Mouse (Mus musculus) gastrocnemius, postnatal 10 days (tissue): ENCODE results near the gene Ube2t. TPM values are rescaled to one million over a fixed set of nuclear protein-coding genes. Genes with fewer than 3 reads are reported as not detected.

ENCODE experiments used
- DNase-seq: peaks from one replicate; pipeline ENCODE4 v3.0.0; 2021; ENCODE audit warnings: mixed read lengths
- long read RNA-seq, 2 experiments: library from polyadenylated mRNA; stranded (forward); transcript quantifications; one replicate each; pipeline ENCODE4 v2.0.0; 2021
- total RNA-seq, 2 experiments: library from RNA; stranded (reverse); gene quantifications; 2 replicates each; pipeline ENCODE4 v1.2.3; 2021

The Ube2t gene
- total RNA-seq = 1 to 10 TPM; 7.2 to 8.8 TPM
- long read RNA-seq, experiment 1, transcript Ube2t-201 (7 exons, 1,116 nt) = major isoform, 10 of 10 reads
- long read RNA-seq, experiment 1, partial matches to known transcripts = 0 of 10 reads
- long read RNA-seq, experiment 1, other reads (novel, unspliced or antisense) = 0 of 10 reads
- long read RNA-seq, experiment 2, partial matches to known transcripts = 0 of 4 reads
- long read RNA-seq, experiment 2, other reads (novel, unspliced or antisense) = 0 of 4 reads

- DNase-seq = peak; percentile 94
Observed at GRCm38 (mm10) chr1:134962053-134962803, at the start of gene Ube2t. Gene Ube2t, plus strand, starts transcription at chr1:134962565.

- peak; percentile 38 for DNase-seq
Observed at GRCm38 (mm10) chr1:134913535-134913934, 48.8 kb upstream of the Ube2t start.

GRCm38 (mm10) chr1:134915421-134915820 is 46.9 kb upstream of the Ube2t start:
- DNase-seq = no peak

GRCm38 (mm10) chr1:134919010-134919409 is 43.4 kb upstream of the Ube2t start:
- DNase-seq = no peak

- no peak for DNase-seq
Observed at GRCm38 (mm10) chr1:134932431-134932830, 29.9 kb upstream of the Ube2t start.

GRCm38 (mm10) chr1:134936335-134936734 is 26.0 kb upstream of the Ube2t start:
- no peak for DNase-seq

- DNase-seq = no peak
Observed at GRCm38 (mm10) chr1:134938233-134938632, 24.1 kb upstream of the Ube2t start.

- DNase-seq = no peak
Observed at GRCm38 (mm10) chr1:134940863-134941262, 21.5 kb upstream of the Ube2t start.

- DNase-seq = no peak
Observed at GRCm38 (mm10) chr1:134942898-134943297, 19.5 kb upstream of the Ube2t start.

- DNase-seq = no peak
Observed at GRCm38 (mm10) chr1:134947590-134947989, 14.8 kb upstream of the Ube2t start.

- DNase-seq = no peak
Observed at GRCm38 (mm10) chr1:134949946-134950345, 12.4 kb upstream of the Ube2t start.

- DNase-seq = no peak
Observed at GRCm38 (mm10) chr1:134955050-134955636, 7.2 kb upstream of the Ube2t start.

GRCm38 (mm10) chr1:134955637-134956176 is 6.7 kb upstream of the Ube2t start, which contains the start of gene Ppp1r12b:
Gene Ppp1r12b, minus strand, starts transcription at chr1:134955942.
- peak; percentile 93 for DNase-seq

GRCm38 (mm10) chr1:134960634-134961033 is 1.7 kb upstream of the Ube2t start:
- DNase-seq = no peak

- no peak for DNase-seq
Observed at GRCm38 (mm10) chr1:134962821-134963220, 456 bp downstream of the Ube2t start.

- no peak for DNase-seq
Observed at GRCm38 (mm10) chr1:134965430-134965829, 3.1 kb downstream of the Ube2t start.

GRCm38 (mm10) chr1:134972920-134973319 is 10.6 kb downstream of the Ube2t start:
- no peak for DNase-seq

GRCm38 (mm10) chr1:134987173-134987961 is 25.0 kb downstream of the Ube2t start:
- peak; percentile 70 for DNase-seq

- no peak for DNase-seq
Observed at GRCm38 (mm10) chr1:134987962-134988341, 25.6 kb downstream of the Ube2t start.

GRCm38 (mm10) chr1:134989372-134989771 is 27.0 kb downstream of the Ube2t start:
- DNase-seq = peak; percentile 74

- DNase-seq = no peak
Observed at GRCm38 (mm10) chr1:134992046-134992645, 29.8 kb downstream of the Ube2t start.

- no peak for DNase-seq
Observed at GRCm38 (mm10) chr1:134994739-134995138, 32.4 kb downstream of the Ube2t start.
